In genomic region chr9:44882436-44882980, GRCm38 (mm10) we compare ENCODE assay signal across 8 mouse cellular contexts. TPM values are rescaled to one million over a fixed set of nuclear protein-coding genes. Genes with fewer than 3 reads are reported as not detected.
A peak's percentile ranks its signal among the peaks of the same experiment; 100 is the strongest.
DNase-seq lines count a peak whose midpoint lies in the region; ATAC-seq and TF ChIP-seq lines count a peak whose summit lies in the region.

No protein-coding gene starts in this region.

- peak; percentile 80 for DNase-seq in adrenal gland, postnatal 14 days
- peak; percentile 67 for DNase-seq in kidney, postnatal 14 days
- DNase-seq in lung, postnatal 0 days (ENCODE audit: low spot score), result peak; percentile 65
- DNase-seq in ovary, postnatal 36 days (ENCODE audit: low spot score), result peak; percentile 38
- peak; percentile 17 for DNase-seq in urinary bladder, postnatal 25 days (ENCODE audit: low spot score)

- 0 out of 2 replicates have a peak, but pooled peaks cover 2% of the 10 kb centered on the region for H3K36me3 ChIP-seq in ES-Bruce4 (ENCODE audit: control insufficient read depth, insufficient read depth, low read length, poor library complexity, severe bottlenecking)
- H3K36me3 ChIP-seq in heart, embryonic 16.5 days (ENCODE audit: control insufficient read depth, insufficient read depth), result no peaks in the 10 kb centered on the region; the same call in 1 of the 2 replicates
- H3K36me3 ChIP-seq in lung, postnatal 0 days (ENCODE audit: insufficient read depth, low read length), result no peaks in the 10 kb centered on the region

- peak overlapping the region; percentile 100 for H3K4me2 ChIP-seq in heart, embryonic 16.5 days (ENCODE audit: low read depth, low read length)
- peak overlapping the region; percentile 96 for H3K4me2 ChIP-seq in lung, postnatal 0 days (replicated peaks; ENCODE audit: low read depth, low read length)

- no peak overlapping the region for H3K27ac ChIP-seq in ES-Bruce4 (ENCODE audit: insufficient read depth, low read length)
- H3K27ac ChIP-seq in embryonic fibroblast, embryonic 13.5 days (ENCODE audit: insufficient read depth, low read length), result no peak overlapping the region
- H3K27ac ChIP-seq in heart, embryonic 16.5 days (ENCODE audit: low read length), result peak overlapping the region; percentile 98
- 0 out of 2 replicates have a peak overlapping the region, but pooled peaks have one; percentile 93 for H3K27ac ChIP-seq in lung, postnatal 0 days (ENCODE audit: low read length)

- no peak for TF ChIP-seq POLR2A in ES-Bruce4 (IDR thresholded peaks at IDR 0.05; ENCODE audit: insufficient read depth, low read length)
- TF ChIP-seq POLR2A in embryonic fibroblast, embryonic 13.5 days (IDR thresholded peaks at IDR 0.05; ENCODE audit: low read depth, low read length), result no peak

- peak overlapping the region; percentile 96 for H3K9ac ChIP-seq in ES-Bruce4 (ENCODE audit: low read depth, poor library complexity, severe bottlenecking)
- peak overlapping the region; percentile 94 for H3K9ac ChIP-seq in heart, embryonic 16.5 days (ENCODE audit: low read length)
- H3K9ac ChIP-seq in lung, postnatal 0 days (replicated peaks; ENCODE audit: low read depth), result no peak overlapping the region

- H3K9me3 ChIP-seq in ES-Bruce4 (replicated peaks; ENCODE audit: control insufficient read depth, insufficient read depth, low read length, poor library complexity, severe bottlenecking), result no peaks in the 10 kb centered on the region
- H3K9me3 ChIP-seq in heart, embryonic 16.5 days (replicated peaks; ENCODE audit: control insufficient read depth, low read length), result no peaks in the 10 kb centered on the region
- H3K9me3 ChIP-seq in lung, postnatal 0 days (ENCODE audit: low read length), result no peaks in the 10 kb centered on the region

- no peaks in the 10 kb centered on the region for H3K4me1 ChIP-seq in ES-Bruce4 (ENCODE audit: control insufficient read depth, insufficient read depth, low read length)
- H3K4me1 ChIP-seq in embryonic fibroblast, embryonic 13.5 days (ENCODE audit: control insufficient read depth, insufficient read depth, low read length), result peaks cover 4% of the 10 kb centered on the region; the same call in 1 of the 2 replicates
- peaks cover 32% of the 10 kb centered on the region for H3K4me1 ChIP-seq in heart, embryonic 16.5 days (ENCODE audit: control insufficient read depth, insufficient read depth, low read length)
- H3K4me1 ChIP-seq in lung, postnatal 0 days (ENCODE audit: insufficient read depth, low read depth, low read length), result peaks cover 9% of the 10 kb centered on the region; the same call in 1 of the 2 replicates

- WGBS in heart, embryonic 16.5 days, result under 1% methylated on average over 26 of the region's 27 CpGs
- WGBS in lung, postnatal 0 days, result 1% methylated on average over 26 of the region's 27 CpGs

- peak overlapping the region; percentile 97 for H3K4me3 ChIP-seq in ES-Bruce4 (ENCODE audit: low read depth, low read length)
- peak overlapping the region; percentile 96 for H3K4me3 ChIP-seq in embryonic fibroblast, embryonic 13.5 days (ENCODE audit: insufficient read depth, low read length)
- H3K4me3 ChIP-seq in heart, embryonic 16.5 days (ENCODE audit: low read length), result peak overlapping the region; percentile 99
- H3K4me3 ChIP-seq in lung, postnatal 0 days (ENCODE audit: low read depth, low read length), result peak overlapping the region; percentile 96

- no peak for TF ChIP-seq EP300 in ES-Bruce4 (IDR thresholded peaks at IDR 0.05; ENCODE audit: insufficient read depth, low read depth, low read length)
- TF ChIP-seq EP300 in lung, postnatal 0 days (IDR thresholded peaks at IDR 0.05), result no peak

- no peaks in the 10 kb centered on the region for H3K27me3 ChIP-seq in ES-Bruce4 (ENCODE audit: control insufficient read depth, insufficient read depth, low read length, poor library complexity, severe bottlenecking)
- no peaks in the 10 kb centered on the region for H3K27me3 ChIP-seq in heart, embryonic 16.5 days (ENCODE audit: control insufficient read depth, insufficient read depth, low read length)
- no peaks in the 10 kb centered on the region for H3K27me3 ChIP-seq in lung, postnatal 0 days (replicated peaks; ENCODE audit: insufficient read depth, low read length)

- ATAC-seq in heart, embryonic 16.5 days (replicated peaks; ENCODE audit: extremely low read depth, insufficient read depth, low FRiP score), result peak; percentile 39; the same call in 1 of the 2 replicates
- peak; percentile 31 for ATAC-seq in lung, postnatal 0 days

- TF ChIP-seq CTCF in ES-Bruce4 (IDR thresholded peaks at IDR 0.05; ENCODE audit: low read depth, low read length), result no peak
- TF ChIP-seq CTCF in embryonic fibroblast, embryonic 13.5 days (IDR thresholded peaks at IDR 0.05; ENCODE audit: borderline replicate concordance, insufficient read depth, low read length), result 0 out of 2 replicates have a peak, but pooled peaks have one; percentile 6
- peak; percentile 45 for TF ChIP-seq CTCF in lung, postnatal 0 days (IDR thresholded peaks at IDR 0.05)

RNA-seq across cellular contexts. Expression of gene Kmt2a, which starts 1.4 kb away (rescaled TPM):
- 59.5 and 71.4 TPM in 2 replicates for polyA plus RNA-seq in ES-Bruce4 (2011; ENCODE audit: insufficient read depth, insufficient read length, low read depth, missing spikeins)
- total RNA-seq in adrenal gland, postnatal 14 days (2021), result 37.2 and 42.9 TPM in 2 replicates
- 29.0 and 32.1 TPM in 2 replicates for polyA plus RNA-seq in embryonic fibroblast, embryonic 13.5 days (2011; ENCODE audit: insufficient read length, low read depth, missing spikeins)
- polyA plus RNA-seq in heart, embryonic 16.5 days (2015; fragmentation: Nextera tagmentation; extraction: Ambion mirVana), result 7.7 and 8.2 TPM in 2 replicates
- 6.9 and 8.1 TPM in 2 replicates for polyA plus RNA-seq in lung, postnatal 0 days (2015; fragmentation: Nextera tagmentation; extraction: Ambion mirVana)

RNA-seq across cellular contexts. Expression of gene Atp5l, which starts 38.0 kb away (rescaled TPM):
- polyA plus RNA-seq in ES-Bruce4 (2011; ENCODE audit: insufficient read depth, insufficient read length, low read depth, missing spikeins), result 166 and 170 TPM in 2 replicates
- total RNA-seq in adrenal gland, postnatal 14 days (2021), result 638 TPM in 2 replicates
- polyA plus RNA-seq in embryonic fibroblast, embryonic 13.5 days (2011; ENCODE audit: insufficient read length, low read depth, missing spikeins), result 281 and 285 TPM in 2 replicates
- polyA plus RNA-seq in heart, embryonic 16.5 days (2015; fragmentation: Nextera tagmentation; extraction: Ambion mirVana), result 1,180 and 1,367 TPM in 2 replicates
- polyA plus RNA-seq in lung, postnatal 0 days (2015; fragmentation: Nextera tagmentation; extraction: Ambion mirVana), result 663 and 736 TPM in 2 replicates

Comparison
In these comparisons a context has a peak if more than half of its experiments do, and no peak if none do; other contexts are left out.
1. H3K27ac ChIP-seq: peak in heart, embryonic 16.5 days (single experiment) and lung, postnatal 0 days (single experiment); none in ES-Bruce4 (single experiment) and embryonic fibroblast, embryonic 13.5 days (single experiment).
2. DNase-seq: peak in every context shown above with its lines; median percentile 80 in adrenal gland, postnatal 14 days; 67 in kidney, postnatal 14 days; 65 in lung, postnatal 0 days; 38 in ovary, postnatal 36 days; 17 in urinary bladder, postnatal 25 days.
3. Peak in every context shown above with its lines, with median percentiles within 50 percentile points of each other: H3K4me3 ChIP-seq.